Mouse (Mus musculus) lung, adult 18-20 months (tissue): ENCODE data around the gene Ankrd13d.
A peak's percentile ranks its signal among the peaks of the same experiment; 100 is the strongest.

Experiments used
- DNase-seq, 2 experiments: peaks; one replicate each; pipeline ENCODE4 v3.0.0; 2022; ENCODE audit warnings: mixed read lengths in 2 of 2

The Ankrd13d gene

DNA sequence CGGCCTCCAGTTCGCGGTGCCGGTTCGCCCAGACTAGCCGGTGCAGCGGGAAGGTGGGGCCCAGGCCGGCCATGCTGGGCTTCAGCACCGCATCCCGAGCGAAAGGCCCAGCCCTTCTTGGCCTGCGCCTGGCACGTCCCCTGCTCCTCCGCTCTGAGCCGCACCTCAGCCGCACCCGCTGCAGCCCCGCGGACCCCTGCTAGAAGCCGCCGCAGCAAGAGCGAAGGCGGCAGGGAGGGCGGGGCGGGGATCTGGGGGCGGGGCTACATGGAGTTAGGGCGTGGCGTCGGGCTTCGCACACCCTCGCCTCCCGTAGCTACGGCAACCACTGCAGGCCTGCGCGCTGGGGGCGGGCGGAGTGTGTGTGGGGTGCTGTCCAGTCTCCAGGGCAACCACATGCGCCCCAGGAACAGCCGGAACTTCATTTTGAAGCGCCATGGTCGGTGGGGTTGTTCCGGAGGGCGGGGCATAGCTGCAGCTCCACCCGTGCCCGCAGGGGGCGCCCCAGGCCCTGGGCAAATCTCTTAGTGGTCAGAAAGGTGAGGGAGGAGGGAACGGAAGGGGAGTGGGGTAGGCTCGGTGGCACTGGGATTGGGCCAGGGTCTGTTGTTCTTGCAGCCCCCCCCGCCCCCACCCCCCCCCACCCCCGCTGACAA is at the start of gene Ankrd13d:
Gene Ankrd13d, minus strand, starts transcription at position 240 of the 656 bp plus-strand sequence.
- DNase-seq, result peak; percentile 88 to 90

DNA sequence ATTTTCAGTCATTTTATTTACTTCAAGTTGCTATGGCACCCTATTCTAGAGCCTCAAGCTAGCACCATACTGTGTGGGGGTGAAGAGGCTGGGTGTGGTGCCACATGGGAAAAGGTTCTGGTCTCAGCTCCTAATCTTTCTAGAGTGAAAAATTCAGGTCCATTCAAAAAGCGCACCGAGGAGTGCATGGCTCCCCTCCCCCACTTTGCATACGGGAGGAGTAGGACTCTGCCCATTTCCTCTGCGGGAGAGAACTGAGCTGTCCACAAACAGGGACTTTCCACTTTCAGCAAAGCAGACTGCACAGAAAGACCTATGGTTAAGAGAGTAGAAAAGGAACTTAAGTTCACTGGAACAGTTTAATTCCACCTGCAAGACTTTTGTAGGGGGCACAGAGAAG is 49.7 kb upstream of the Ankrd13d start:
- peak; percentile 60 to 66 for DNase-seq

DNA sequence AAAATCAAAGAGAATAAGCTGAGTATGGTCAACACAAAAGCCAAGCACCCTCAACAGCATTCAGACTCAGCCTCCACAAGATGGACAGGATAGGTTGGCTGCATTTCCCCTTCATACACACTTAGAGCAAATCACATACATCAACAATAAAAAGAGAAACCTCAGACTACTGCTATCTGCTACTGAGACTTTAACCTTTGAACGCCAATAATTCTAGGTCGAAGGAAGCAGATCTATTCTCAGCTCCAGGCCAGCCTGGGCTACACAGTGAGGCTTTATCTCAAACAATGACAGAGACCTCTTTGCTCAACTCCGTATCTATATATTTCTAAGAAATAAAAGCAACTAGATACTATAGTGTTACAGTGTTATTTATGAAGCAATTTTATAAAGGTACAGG is 48.3 kb upstream of the Ankrd13d start:
- DNase-seq, result no peak

DNA sequence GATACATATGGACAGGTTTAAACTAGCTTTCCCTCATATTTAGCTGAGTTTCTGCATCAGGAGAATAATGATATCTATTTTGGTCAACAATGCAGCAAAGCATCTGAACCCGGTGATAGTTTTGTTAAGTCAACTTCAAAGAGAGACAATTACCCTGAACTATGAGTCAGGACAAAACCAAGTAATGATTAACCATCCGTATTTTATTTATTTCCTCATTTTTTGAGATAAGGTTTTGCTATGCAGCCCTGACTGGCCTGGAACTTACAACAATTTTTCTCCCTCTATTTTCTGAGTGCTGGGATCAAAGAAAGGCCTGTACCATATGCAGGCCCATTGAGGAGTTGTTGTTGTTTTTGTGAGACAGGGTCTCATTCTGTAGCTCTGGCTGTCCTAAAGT is 47.7 kb upstream of the Ankrd13d start:
- DNase-seq, result no peak

DNA sequence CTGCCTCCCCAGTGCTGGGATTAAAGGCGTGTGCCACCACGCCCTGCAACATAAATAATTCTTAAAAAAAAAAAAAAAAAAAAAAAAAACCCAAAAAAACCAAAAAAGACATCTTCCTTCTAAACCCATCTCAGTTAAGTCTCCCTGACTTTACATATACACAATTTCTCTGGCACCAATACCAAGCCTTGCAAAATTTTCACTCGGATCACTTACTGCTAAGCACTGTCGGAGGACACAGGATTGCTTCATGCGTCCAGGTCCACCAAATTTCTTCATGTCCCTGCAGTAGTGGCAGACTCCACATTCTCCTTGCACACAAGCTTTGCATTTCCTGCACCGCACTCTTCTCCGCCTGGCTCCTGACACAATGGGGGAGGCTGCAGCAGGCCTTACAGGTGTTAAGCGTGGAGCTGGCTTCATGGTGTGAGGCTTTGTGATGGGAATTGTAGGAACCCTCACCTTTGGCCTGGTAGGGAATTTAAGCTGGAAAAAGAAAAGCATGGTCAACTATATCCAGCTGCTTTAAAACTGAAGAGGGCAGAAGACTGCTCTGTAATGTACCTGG is 45.9 kb upstream of the Ankrd13d start:
- DNase-seq, result no peak

DNA sequence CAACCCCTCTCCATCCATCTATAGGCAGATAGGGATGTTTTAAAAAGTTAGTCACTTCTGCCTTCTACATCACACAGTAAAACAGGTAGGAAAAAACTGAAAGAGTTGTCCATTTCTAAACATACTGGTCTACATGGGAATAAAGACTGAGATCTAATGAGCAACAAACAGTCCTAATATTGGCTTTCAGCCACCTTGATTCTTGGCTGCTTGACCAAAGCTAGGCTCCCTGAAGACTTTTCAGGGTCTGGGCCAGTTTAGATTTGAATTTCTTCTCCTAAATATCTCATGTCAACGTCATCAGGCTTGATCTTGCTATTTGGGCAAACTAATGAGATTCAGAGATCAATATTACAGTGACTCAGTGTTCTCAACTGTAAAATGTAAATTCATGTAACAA is 43.9 kb upstream of the Ankrd13d start:
- no peak for DNase-seq

DNA sequence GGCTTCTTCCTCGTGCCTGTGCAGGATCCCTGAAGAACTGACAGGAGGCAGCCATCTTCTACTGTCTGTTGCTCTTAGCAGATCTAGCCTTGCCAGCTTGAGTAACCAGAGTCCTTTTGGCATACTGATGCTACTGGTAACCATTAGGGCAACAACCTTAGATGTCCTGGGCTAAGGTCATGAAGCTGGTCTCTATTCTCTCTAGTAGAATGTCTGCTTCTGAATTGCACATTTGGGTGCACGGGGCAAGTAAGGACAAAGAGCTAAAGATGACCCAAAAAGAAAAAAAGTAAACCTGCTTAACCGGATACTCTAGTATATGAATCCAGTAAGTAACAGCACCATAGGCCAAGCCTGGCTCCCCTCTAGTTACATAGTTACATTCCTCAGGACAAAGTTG is 43.2 kb upstream of the Ankrd13d start:
- DNase-seq, result no peak

DNA sequence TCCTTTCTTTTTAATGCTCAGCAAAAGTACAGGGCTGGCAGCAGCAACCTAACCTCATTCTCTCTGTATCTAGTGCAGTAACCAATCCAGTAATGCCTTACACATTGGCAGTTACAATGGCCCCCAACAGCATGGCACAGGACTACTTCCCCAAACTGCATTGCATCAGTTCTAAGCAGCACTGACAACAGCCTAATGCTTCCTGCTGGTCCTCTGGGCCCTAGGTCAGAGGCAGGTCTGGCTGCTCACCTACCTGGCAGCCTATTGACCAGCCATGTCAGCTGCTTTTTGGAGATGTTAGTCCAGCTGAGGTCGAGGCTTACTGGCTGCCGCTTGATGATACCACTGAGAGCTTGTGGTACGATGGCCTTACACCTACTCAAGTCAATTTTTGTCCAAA is 39.2 kb upstream of the Ankrd13d start:
- no peak for DNase-seq

DNA sequence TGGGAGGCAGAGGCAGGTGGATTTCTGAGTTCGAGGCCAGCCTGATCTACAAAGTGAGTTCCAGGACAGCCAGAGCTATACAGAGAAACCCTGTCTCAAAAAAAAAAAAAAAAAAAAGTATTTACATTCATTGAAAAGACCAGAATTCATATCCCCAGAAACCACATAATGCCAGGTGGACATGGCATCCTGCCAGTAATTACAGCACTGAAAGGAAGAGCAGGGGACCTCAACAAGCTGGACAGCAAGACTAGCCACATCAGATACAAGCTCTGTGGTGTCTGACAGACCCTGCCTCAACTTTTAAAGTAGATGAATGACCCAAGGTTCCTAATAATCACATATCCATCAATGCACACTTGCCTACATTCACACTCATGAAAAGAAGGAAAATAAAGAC is 38.7 kb upstream of the Ankrd13d start:
- DNase-seq, result no peak

DNA sequence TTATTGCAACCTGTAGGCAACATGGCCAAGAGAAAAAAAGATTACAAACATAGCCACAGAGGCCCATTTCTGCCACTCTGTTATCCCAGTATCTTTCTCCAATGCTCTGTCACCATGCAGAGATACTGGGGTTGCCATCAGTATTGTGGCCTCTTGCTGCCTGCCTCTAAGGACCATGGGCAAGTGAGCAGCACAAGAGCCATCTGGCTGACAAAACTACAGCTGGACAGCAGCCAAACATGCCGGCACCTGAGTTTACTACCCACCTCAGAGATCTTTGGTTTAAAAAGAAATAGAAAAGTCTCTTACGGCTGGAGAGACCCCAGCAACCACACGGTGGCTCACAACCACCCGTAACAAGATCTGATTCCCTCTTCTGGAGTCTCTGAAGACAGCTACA is 36.3 kb upstream of the Ankrd13d start:
- no peak for DNase-seq

DNA sequence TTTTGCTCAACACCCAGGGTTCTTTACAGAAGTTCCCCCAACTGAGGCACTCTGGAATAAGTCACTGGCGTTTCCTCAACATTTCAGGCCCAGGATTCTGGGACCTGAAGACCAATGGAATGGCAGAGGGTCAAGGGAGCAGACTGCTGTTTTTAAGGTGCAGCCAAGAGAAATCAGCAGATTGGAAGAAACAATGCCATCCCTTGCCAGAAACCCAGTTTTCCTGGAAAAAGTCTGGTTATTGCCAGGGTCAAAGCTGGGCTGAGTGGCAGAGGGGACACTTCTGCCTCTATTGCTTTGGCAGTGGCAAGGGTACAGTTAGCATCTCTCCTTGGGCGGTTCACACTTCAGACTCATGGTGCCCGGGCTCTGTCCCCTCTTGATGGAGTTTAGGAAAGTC is 34.2 kb upstream of the Ankrd13d start:
- no peak for DNase-seq

DNA sequence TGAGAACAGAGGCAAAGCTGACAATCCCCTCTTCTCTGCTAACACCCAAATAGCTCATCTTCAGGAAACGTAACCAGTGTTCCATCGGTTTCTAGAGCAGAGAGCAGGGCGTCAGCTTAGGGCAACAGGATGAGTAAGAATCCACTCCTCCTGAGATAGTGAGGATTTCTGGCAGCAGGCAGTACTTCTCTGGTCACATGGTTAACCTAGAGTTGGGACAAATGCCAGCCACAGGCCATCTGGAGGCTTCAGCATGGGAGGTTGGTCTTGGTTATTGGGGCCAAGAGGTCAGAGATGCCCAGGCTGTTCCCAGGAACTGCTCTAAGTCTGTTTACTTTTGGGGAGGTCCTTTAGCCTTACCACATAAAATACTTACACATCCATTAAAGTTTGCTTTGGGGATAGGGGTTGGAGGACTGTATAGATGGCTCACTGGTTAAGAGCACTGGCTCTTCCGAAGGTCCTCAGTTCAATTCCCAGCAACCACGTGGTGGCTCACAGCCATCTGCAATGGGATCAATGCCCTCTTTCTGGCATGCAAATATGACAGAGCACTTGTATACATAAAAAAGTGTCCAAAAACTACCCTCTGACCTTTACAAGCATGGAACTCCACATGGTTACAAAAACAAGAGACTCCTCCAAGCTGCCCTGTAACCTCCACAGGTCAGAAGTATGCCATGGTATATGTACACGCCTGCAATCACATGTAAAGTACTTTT is 32.4 kb upstream of the Ankrd13d start:
- peak in 1 of 2 experiments; percentile 53 for DNase-seq

DNA sequence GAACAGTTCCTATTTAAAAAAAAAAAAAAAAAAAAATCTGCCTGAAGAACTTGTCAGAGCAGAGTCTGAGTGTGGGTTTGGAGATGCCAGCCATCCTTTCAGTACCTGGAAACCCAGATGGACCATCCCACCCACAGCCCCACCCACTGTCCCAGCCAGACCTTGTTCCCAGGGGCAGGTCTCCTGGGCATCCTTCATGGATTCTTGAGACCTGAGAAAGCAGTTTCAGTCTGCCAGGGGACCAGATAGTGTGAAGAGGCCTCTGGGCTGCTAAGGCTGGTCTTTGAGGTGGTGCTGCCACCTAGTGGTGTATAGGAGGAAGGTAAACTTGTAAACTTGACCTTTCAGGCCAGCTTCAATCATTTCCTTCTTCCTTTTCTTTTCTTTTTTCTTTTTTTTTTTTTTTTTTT is 26.8 kb upstream of the Ankrd13d start:
- peak in 1 of 2 experiments; percentile 70 for DNase-seq

DNA sequence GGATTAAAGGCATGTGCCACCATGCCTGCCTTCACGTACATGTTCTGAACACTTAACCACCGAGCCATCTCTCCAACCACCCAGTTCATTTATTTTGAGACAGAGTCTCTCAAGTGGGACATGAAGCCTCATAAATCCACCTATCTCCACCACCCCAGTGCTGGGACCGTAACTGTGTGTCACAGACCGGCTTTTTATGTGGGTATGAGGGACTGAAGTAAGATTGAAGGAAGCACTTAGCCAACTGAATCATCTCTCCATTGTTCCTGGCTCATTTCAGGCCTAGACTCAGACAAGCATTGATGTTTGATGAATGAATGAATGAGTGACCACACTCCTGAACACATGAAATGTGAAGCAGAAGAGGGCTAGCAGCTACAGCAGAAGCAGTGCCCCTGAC is 26.4 kb upstream of the Ankrd13d start:
- no peak for DNase-seq

DNA sequence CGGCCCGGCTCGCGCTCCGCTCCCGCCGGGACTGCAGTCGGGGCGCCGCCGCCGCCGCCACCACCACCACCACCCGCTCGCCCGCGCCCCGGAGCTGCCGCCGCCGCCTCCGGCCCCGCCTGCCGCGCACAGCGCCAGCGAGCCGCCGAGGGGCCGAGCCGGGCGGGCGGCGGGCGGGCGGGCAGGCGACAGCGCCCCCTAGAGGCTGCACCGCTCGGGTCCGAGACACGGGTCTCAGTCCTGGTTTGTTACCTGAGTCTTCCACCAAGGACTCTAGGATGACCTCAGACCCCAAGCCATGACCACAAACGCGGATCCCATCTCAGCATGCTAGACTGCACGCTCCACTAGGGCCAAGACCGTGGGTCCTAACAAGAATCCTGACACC is 23.2 kb upstream of the Ankrd13d start, which contains the start of gene Grk2:
Gene Grk2, minus strand, starts transcription at position 33 of the 388 bp plus-strand sequence.
- DNase-seq, result peak; percentile 80 to 81

DNA sequence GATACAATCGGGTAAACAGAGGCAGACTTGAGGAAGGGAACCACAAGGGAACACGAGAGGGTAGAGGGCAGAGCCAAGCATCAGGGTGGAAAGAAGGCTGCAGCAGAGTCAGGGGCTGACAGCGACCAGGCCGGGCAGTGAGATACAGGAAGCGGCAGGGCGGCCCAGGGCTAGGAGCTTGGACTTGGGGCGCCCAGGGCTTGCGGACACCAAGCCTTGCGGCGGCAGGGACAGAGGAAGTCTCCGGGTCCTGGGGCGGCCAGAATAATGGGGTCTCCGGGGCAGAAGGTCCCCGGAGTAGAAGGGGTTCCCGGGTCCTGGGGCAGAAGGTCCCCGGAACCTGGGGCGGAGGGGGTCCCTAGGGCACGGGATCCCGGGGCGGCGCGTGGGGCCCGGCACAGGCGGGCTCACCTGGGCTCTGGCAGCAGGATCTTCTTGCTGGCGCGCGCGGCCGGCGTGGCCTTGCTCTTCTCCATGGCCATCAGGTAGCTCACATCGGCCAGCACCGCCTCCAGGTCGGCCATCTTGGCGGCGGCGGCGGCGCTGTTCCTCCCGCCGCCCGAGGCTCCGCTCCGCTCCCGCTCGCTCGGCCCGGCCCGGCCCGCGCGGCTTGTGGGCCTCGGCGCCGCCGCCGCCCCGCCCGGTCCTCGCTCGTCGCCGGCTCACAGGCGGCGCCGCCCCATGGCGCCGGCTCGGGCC is 22.7 kb upstream of the Ankrd13d start:
- DNase-seq, result peak; percentile 35 to 46

DNA sequence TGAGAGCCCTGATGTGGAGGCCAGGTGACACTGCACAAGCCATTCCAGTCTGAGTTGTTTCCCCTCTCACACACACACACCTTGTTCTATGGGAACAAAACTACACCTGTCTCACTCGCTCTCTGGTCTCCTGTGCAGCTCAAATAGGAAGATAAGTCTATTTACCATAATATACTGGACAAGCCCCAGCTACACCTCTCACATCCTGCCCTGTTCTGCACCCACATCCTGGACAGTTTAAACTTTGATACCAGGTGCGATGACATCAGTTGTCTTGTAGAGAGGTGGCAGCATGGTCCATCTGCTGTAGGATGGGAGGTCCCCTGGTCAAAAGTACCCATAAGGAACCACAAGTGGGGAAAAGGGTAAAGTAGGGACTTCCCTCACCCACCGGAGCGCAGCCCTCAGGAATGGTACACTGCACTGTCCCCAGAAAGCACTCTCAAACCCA is 22.0 kb upstream of the Ankrd13d start:
- peak in 1 of 2 experiments; percentile 33 for DNase-seq

DNA sequence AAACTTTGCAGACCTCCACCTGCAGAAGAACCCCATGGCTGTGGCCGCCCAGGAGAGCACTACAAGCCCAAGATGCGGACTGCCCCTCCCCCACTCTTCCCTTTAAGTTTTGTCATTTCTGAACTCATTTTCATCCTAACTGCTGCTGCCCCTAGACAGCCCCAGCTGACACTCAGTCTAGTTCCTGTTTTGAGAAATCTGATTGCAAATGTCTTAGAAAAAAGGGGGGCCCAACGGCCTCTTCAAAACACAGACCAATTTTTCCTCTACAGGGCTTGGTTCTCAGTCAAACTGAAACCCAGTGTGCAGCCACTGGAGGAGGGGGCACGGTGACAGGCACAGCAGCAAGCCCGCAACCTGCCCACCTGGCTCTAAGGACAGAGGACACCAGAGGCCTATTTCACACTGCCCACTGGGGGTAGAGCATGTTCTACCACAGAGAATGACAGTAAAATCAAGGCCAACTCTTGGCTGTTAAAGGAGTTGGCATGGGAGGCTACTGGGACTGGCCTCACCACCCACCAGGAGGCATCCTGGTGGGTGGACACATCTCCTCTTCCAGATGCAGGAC is 21.4 kb upstream of the Ankrd13d start:
- peak; percentile 27 to 40 for DNase-seq

DNA sequence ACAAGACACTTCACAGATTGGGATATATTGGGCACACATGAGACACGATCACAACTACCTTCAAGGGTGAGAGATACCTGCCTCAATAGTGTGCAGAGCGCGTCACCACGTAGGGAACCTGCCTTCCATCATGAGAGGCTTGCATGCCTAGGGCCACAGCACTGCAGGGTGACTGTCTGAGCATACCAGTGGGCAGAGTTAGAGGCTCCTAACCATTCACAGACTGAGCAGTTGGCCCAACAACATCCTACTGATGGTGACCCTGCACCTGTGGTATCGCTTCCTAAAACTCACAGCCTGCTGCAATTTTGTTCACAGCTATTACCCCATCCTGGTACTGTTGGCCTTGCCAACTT is 20.7 kb upstream of the Ankrd13d start:
- DNase-seq, result peak in 1 of 2 experiments; percentile 10

DNA sequence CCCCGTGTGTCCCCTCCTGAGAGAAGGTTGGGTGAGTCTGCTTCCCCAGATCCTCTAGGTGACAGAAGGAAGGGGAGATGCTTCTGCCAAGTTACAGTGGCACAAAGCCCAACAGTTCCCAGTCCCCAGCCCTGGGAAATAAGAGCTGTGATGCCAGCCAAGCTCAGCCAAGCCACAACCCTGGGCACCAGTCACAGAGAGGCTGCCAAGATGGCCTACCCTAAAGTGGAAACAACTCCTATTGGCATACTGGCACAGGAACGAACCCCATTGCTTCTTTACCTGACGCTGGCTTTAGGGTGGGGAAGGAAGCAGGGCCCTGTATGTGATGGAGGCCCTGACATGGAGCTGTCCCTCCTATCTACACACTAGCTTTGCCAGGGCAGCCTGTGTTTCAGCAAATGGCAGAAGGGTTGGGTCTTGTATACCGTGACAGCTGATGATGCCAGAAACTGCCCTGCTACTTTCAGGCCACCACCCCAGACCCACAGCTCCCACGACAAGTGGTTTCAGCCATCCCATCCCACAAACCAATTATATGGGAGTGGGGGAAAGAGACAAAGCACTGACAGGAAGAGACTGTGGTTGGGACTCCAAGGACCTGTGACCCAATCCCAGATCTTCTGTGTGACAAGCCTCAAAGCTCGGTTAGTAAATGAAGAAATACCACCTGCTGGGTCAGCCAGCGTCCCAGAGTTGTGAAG is 20.2 kb upstream of the Ankrd13d start:
- peak in 1 of 2 experiments; percentile 20 for DNase-seq

DNA sequence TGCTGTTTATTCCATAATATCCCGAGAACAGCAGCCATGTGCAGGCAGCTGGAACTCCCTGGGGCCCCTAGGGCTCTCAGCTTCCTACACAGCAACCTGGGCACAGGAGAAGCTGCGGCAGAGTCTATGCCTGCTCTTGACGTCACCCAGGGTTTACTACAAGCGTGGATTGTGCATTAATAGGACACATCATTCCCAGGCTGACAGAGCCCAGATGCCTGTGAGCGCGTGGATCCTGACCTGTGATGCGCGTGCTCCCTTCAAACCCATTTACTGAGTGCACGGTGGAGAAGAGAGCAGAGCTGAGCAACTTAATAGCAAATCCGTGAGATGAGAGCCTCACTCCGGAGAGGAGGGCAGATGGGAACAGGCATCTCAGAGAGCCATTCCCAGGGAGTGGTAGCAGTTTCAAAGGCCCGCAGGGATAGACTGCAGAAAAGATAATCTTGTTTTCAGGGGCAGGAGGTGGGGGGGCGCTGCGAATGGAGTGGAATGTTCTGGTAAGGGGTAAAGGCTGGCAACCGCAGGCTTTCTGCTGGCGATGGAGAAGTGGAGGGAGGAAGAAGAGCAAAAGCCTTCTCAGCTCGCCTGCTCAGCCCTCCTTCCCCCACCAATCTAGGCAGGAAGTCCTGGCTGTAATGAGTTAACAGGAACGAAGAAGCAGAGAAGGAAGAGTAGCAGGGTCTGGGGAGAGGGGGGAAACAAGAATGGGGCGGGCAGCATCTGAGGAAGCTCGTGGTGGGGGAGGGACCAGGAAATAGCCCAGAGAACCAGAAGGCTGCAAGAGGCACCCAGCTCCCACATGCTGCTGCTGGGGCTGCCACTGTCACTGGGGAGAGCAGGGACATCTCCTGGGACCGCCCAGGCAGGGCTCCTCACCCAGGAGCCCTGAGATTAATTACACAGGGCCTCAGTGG is 19.1 kb upstream of the Ankrd13d start:
- peak; percentile 64 to 65 for DNase-seq
